Mouse (Mus musculus) lung, embryonic 15.5 days (tissue): ENCODE data around the gene Senp8. TPM values are rescaled to one million over a fixed set of nuclear protein-coding genes. Genes with fewer than 3 reads are reported as not detected.

Source experiments
- ATAC-seq: fragments of 200-750 bp; cut with Nextera tagmentation; 2 replicates; pipeline ENCODE4 v1.8.0; 2017; ENCODE audit warnings: moderate number of reproducible peaks, borderline replicate concordance; ENCODE audit not compliant: low FRiP score, low TSS enrichment; ENCODE audit errors: extremely low read depth
- H3K27ac ChIP-seq: fragments of 300-500 bp; sonication (generic); 2 replicates; pipeline ENCODE4 v1.5.1; 2015; ENCODE audit warnings: moderate library complexity, mild to moderate bottlenecking, inconsistent platforms
- H3K27me3 ChIP-seq: fragments of 300-500 bp; sonication (generic); 2 replicates; pipeline ENCODE4 v1.6.1; 2015; ENCODE audit warnings: inconsistent platforms
- H3K36me3 ChIP-seq: fragments of 300-500 bp; sonication (generic); 2 replicates; pipeline ENCODE4 v1.6.1; 2015; ENCODE audit warnings: inconsistent platforms
- H3K4me1 ChIP-seq: fragments of 300-500 bp; sonication (generic); 2 replicates; pipeline ENCODE4 v1.6.1; 2015; ENCODE audit warnings: inconsistent platforms
- H3K4me2 ChIP-seq: fragments of 300-500 bp; sonication (generic); 2 replicates; pipeline ENCODE4 v1.6.1; 2015; ENCODE audit warnings: inconsistent platforms, mild to moderate bottlenecking, moderate library complexity
- H3K4me3 ChIP-seq: fragments of 300-500 bp; sonication (generic); 2 replicates; pipeline ENCODE4 v1.5.1; 2015; ENCODE audit warnings: mild to moderate bottlenecking, inconsistent platforms
- H3K9ac ChIP-seq: fragments of 300-500 bp; sonication (generic); 2 replicates; pipeline ENCODE4 v1.6.1; 2015; ENCODE audit warnings: inconsistent platforms
- H3K9me3 ChIP-seq: fragments of 300-500 bp; sonication (generic); 2 replicates; pipeline ENCODE4 v1.6.1; 2016; ENCODE audit warnings: inconsistent platforms
- WGBS: fragments of 180-500 bp; shearing (Covaris S2); methylation state at CpG from one replicate; pipeline ENCODE4 v1.1.7; 2015; 5-methylcytosine and 5-hydroxymethylcytosine counted together
- polyA plus RNA-seq: library from polyadenylated mRNA; unstranded; fragments of >200 nt; fragmentation: Nextera tagmentation; extraction: Ambion mirVana; gene quantifications from 2 replicates; pipeline ENCODE4 v1.2.1, GENCODE M21; 2015

Senp8 gene
- polyA plus RNA-seq, 1 experiment from 2014 or later: 10.1 TPM

GRCm38 (mm10) chr9:59706850-59707825 is 43.4 kb downstream of the Senp8 start:
- Histone ChIP-seq H3K9ac (no peak overlapping the region), H3K4me3 (no peak overlapping the region), H3K27ac (peak overlapping the region; percentile 89), H3K4me2 (no peak overlapping the region), H3K4me1 (peaks cover 36% of the 10 kb centered on the region), H3K27me3 (no peaks in the 10 kb centered on the region), H3K9me3 (no peaks in the 10 kb centered on the region), H3K36me3 (no peaks in the 10 kb centered on the region)
- 32% methylated on average over 10 of the region's 10 CpGs for WGBS
- ATAC-seq: 0 out of 2 replicates have a peak, but pooled peaks have one; percentile 38

- Histone ChIP-seq H3K4me1 (peaks cover 16% of the 10 kb centered on the region), H3K9ac (no peak overlapping the region), H3K4me2 (no peak overlapping the region), H3K27me3 (no peaks in the 10 kb centered on the region), H3K9me3 (no peaks in the 10 kb centered on the region), H3K27ac (no peak overlapping the region), H3K4me3 (no peak overlapping the region), H3K36me3 (no peaks in the 10 kb centered on the region)
- 67% methylated on average over 6 of the region's 6 CpGs for WGBS
- ATAC-seq: no peak
These were observed 47.4 kb downstream of the Senp8 start for GRCm38 (mm10) chr9:59703099-59703498.

GRCm38 (mm10) chr9:59701094-59701493 is 49.4 kb downstream of the Senp8 start:
- Histone ChIP-seq H3K27ac (no peak overlapping the region), H3K4me3 (no peak overlapping the region), H3K4me2 (no peak overlapping the region), H3K4me1 (peaks cover 11% of the 10 kb centered on the region; the same call in 1 of the 2 replicates), H3K9me3 (no peaks in the 10 kb centered on the region), H3K36me3 (no peaks in the 10 kb centered on the region), H3K27me3 (no peaks in the 10 kb centered on the region), H3K9ac (no peak overlapping the region)
- no peak for ATAC-seq
- WGBS: 77% methylated on average over 7 of the region's 7 CpGs

GRCm38 (mm10) chr9:59696381-59696780 is 54.1 kb downstream of the Senp8 start:
- Histone ChIP-seq H3K36me3 (no peaks in the 10 kb centered on the region), H3K4me2 (no peak overlapping the region), H3K4me1 (peaks cover 47% of the 10 kb centered on the region), H3K4me3 (no peak overlapping the region), H3K27me3 (no peaks in the 10 kb centered on the region), H3K27ac (peak overlapping the region; percentile 65), H3K9me3 (no peaks in the 10 kb centered on the region), H3K9ac (no peak overlapping the region)
- peak; percentile 45; the same call in 1 of the 2 replicates for ATAC-seq
- WGBS: 66% methylated on average over 3 of the region's 3 CpGs

- no peak overlapping the region for H3K4me3 ChIP-seq
- H3K36me3 ChIP-seq: no peaks in the 10 kb centered on the region
- no peak overlapping the region; the same call in 1 of the 2 replicates for H3K9ac ChIP-seq
- H3K27ac ChIP-seq: peak overlapping the region; percentile 80
- ATAC-seq: no peak
- 25% methylated on average over 3 of the region's 3 CpGs for WGBS
- H3K27me3 ChIP-seq: no peaks in the 10 kb centered on the region
- H3K4me2 ChIP-seq: no peak overlapping the region
- H3K9me3 ChIP-seq: no peaks in the 10 kb centered on the region
- peaks cover 48% of the 10 kb centered on the region for H3K4me1 ChIP-seq
These were observed 55.1 kb downstream of the Senp8 start for GRCm38 (mm10) chr9:59695451-59695813.

- Histone ChIP-seq H3K9me3 (no peaks in the 10 kb centered on the region), H3K36me3 (no peaks in the 10 kb centered on the region), H3K4me1 (peaks cover 48% of the 10 kb centered on the region), H3K9ac (no peak overlapping the region; the same call in 1 of the 2 replicates), H3K27me3 (no peaks in the 10 kb centered on the region), H3K4me2 (no peak overlapping the region), H3K27ac (peak overlapping the region; percentile 80), H3K4me3 (no peak overlapping the region)
- WGBS: 36% methylated on average over 16 of the region's 16 CpGs
- ATAC-seq: no peak
These were observed 55.7 kb downstream of the Senp8 start for GRCm38 (mm10) chr9:59694571-59695450.

GRCm38 (mm10) chr9:59692145-59692544 is 58.4 kb downstream of the Senp8 start:
- Histone ChIP-seq H3K4me3 (peak overlapping the region; percentile 26), H3K9me3 (no peaks in the 10 kb centered on the region), H3K27ac (peak overlapping the region; percentile 87), H3K36me3 (no peaks in the 10 kb centered on the region), H3K27me3 (no peaks in the 10 kb centered on the region), H3K9ac (peak overlapping the region; percentile 2; the same call in 1 of the 2 replicates), H3K4me2 (peak overlapping the region; percentile 56), H3K4me1 (peaks cover 44% of the 10 kb centered on the region)
- peak; percentile 48 for ATAC-seq
- WGBS: 37% methylated on average over 9 of the region's 9 CpGs

- Histone ChIP-seq H3K4me3 (peak overlapping the region; percentile 26), H3K4me1 (peaks cover 39% of the 10 kb centered on the region), H3K27me3 (no peaks in the 10 kb centered on the region), H3K4me2 (peak overlapping the region; percentile 56), H3K9ac (peak overlapping the region; percentile 2; the same call in 1 of the 2 replicates), H3K27ac (peak overlapping the region; percentile 87), H3K36me3 (no peaks in the 10 kb centered on the region), H3K9me3 (no peaks in the 10 kb centered on the region)
- WGBS: 3% methylated on average over 23 of the region's 23 CpGs
- ATAC-seq: peak; percentile 81
These were observed 58.8 kb downstream of the Senp8 start for GRCm38 (mm10) chr9:59691635-59692094.

- Histone ChIP-seq H3K27me3 (no peaks in the 10 kb centered on the region), H3K27ac (no peak overlapping the region), H3K9ac (no peak overlapping the region), H3K9me3 (no peaks in the 10 kb centered on the region), H3K4me2 (no peak overlapping the region), H3K36me3 (no peaks in the 10 kb centered on the region), H3K4me3 (no peak overlapping the region), H3K4me1 (peaks cover 12% of the 10 kb centered on the region)
- 22% methylated on average over 6 of the region's 6 CpGs for WGBS
- no peak for ATAC-seq
These were observed 63.0 kb downstream of the Senp8 start for GRCm38 (mm10) chr9:59687416-59688046.
